ENCODE assay signal across 13 mouse cellular contexts in the genomic region with DNA sequence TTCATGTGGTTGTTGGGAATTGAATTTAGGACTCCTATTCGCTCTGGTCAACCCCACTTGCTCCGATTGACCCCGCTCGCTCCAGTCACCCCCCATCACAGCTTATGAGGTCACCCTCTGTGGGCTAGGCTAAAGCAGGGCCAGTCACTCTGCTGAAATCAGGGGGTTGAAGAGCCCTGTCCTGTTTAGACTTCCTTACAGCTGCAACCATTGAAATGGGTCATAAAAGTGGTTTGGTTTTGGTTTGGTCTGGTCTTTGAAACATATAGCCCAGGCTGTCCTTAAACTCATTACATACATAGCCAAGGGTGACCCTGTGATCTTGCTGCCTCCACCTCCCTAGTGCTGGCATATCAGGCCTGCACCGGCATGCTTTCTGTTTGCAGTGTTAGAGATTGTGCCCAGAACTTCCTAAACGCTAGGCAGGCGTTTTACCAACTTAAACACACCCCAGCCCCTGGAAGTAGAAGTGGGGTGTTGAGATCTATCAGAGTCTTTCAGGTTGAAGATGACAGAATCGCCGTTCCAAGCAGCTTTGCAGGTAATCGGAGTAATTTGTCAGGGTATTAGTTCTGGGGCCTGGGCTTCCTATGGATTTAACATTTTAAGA. TPM values are rescaled to one million over a fixed set of nuclear protein-coding genes. Genes with fewer than 3 reads are reported as not detected.
DNase-seq lines count a peak whose midpoint lies in the region; ATAC-seq and TF ChIP-seq lines count a peak whose summit lies in the region.
"Had no signal": no experiment of that assay in that cellular context is flagged by ENCODE, and none has a peak within 500 bp of the region (broad histone marks: within the 10 kb centered on the region; RNA-seq: fewer than 3 reads in every experiment).

No protein-coding gene starts in this region.

- 90% methylated on average over 10 of the region's 10 CpGs for WGBS in forebrain, embryonic 10.5 days
- WGBS in forebrain, postnatal 0 days, result 82% methylated on average over 10 of the region's 10 CpGs
- WGBS in kidney, embryonic 15.5 days, result 85% methylated on average over 10 of the region's 10 CpGs
- 81% methylated on average over 10 of the region's 10 CpGs for WGBS in liver, adult 2 months
- WGBS in embryonic facial prominence, embryonic 10.5 days, result 85% methylated on average over 10 of the region's 10 CpGs

- H3K4me1 ChIP-seq in forebrain, embryonic 10.5 days, result peaks cover 54% of the 10 kb centered on the region
- 0 out of 2 replicates have a peak, but pooled peaks cover 11% of the 10 kb centered on the region for H3K4me1 ChIP-seq in forebrain, postnatal 0 days (ENCODE audit: insufficient read depth)
- H3K4me1 ChIP-seq in kidney, embryonic 15.5 days, result peaks cover 49% of the 10 kb centered on the region
- H3K4me1 ChIP-seq in liver, adult 2 months (ENCODE audit: control insufficient read depth, insufficient read depth, low read length), result 0 out of 2 replicates have a peak, but pooled peaks cover 1% of the 10 kb centered on the region
- peaks cover 49% of the 10 kb centered on the region for H3K4me1 ChIP-seq in embryonic facial prominence, embryonic 10.5 days

- H3K79me2 ChIP-seq in liver, adult 2 months (ENCODE audit: control insufficient read depth, insufficient read depth, low read length), result 0 out of 2 replicates have a peak, but pooled peaks cover 2% of the 10 kb centered on the region

- H3K27ac ChIP-seq in forebrain, embryonic 10.5 days, result peak overlapping the region; percentile 37; the same call in 1 of the 2 replicates
- H3K27ac ChIP-seq in forebrain, postnatal 0 days (ENCODE audit: low read depth, low read length), result no peak overlapping the region
- H3K27ac ChIP-seq in kidney, embryonic 15.5 days, result peak overlapping the region; percentile 37; the same call in 1 of the 2 replicates
- H3K27ac ChIP-seq in liver, adult 2 months (replicated peaks; ENCODE audit: insufficient read depth, low read depth, low read length), result peak overlapping the region; percentile 40
- no peak overlapping the region for H3K27ac ChIP-seq in embryonic facial prominence, embryonic 10.5 days (replicated peaks)
- H3K27ac ChIP-seq: forebrain, embryonic 12.5 days had no signal

- no peak for TF ChIP-seq POLR2A in liver, adult 2 months (IDR thresholded peaks at IDR 0.05; ENCODE audit: extremely low read depth, insufficient read depth, low read length)

- no peak overlapping the region for H3K4me3 ChIP-seq in forebrain, embryonic 10.5 days
- H3K4me3 ChIP-seq in forebrain, postnatal 0 days (ENCODE audit: low read depth, low read length), result no peak overlapping the region
- no peak overlapping the region for H3K4me3 ChIP-seq in kidney, embryonic 15.5 days (replicated peaks)
- H3K4me3 ChIP-seq in liver, adult 2 months (ENCODE audit: insufficient read depth, low read depth, low read length), result no peak overlapping the region
- no peak overlapping the region for H3K4me3 ChIP-seq in embryonic facial prominence, embryonic 10.5 days
- H3K4me3 ChIP-seq: forebrain, embryonic 12.5 days had no signal

- ATAC-seq in forebrain, postnatal 0 days, result no peak
- ATAC-seq in kidney, embryonic 15.5 days (replicated peaks; ENCODE audit: low FRiP score), result no peak
- ATAC-seq: inflammation-experienced regulatory T-cells, adult 6 months; midbrain, embryonic 16.5 days had no signal

- no peak overlapping the region for H3K4me2 ChIP-seq in forebrain, postnatal 0 days (ENCODE audit: low read depth)
- no peak overlapping the region for H3K4me2 ChIP-seq in kidney, embryonic 15.5 days
- H3K4me2 ChIP-seq: forebrain, embryonic 12.5 days had no signal

- peaks cover 6% of the 10 kb centered on the region; the same call in 1 of the 2 replicates for H3K27me3 ChIP-seq in forebrain, embryonic 10.5 days (ENCODE audit: poor library complexity, severe bottlenecking)
- H3K27me3 ChIP-seq in forebrain, postnatal 0 days (ENCODE audit: insufficient read depth, low read length), result no peaks in the 10 kb centered on the region
- no peaks in the 10 kb centered on the region for H3K27me3 ChIP-seq in kidney, embryonic 15.5 days
- no peaks in the 10 kb centered on the region for H3K27me3 ChIP-seq in liver, adult 2 months (ENCODE audit: control insufficient read depth, insufficient read depth, low read length)
- no peaks in the 10 kb centered on the region for H3K27me3 ChIP-seq in embryonic facial prominence, embryonic 10.5 days (replicated peaks; ENCODE audit: low read depth, poor library complexity, severe bottlenecking)
- H3K27me3 ChIP-seq: forebrain, embryonic 12.5 days had no signal

- no peak for TF ChIP-seq CTCF in forebrain, postnatal 0 days (IDR thresholded peaks at IDR 0.05; ENCODE audit: low read depth)
- TF ChIP-seq CTCF in liver, adult 2 months (IDR thresholded peaks at IDR 0.05; ENCODE audit: low read depth, low read length), result no peak

- no peaks in the 10 kb centered on the region for H3K9me3 ChIP-seq in forebrain, embryonic 10.5 days
- H3K9me3 ChIP-seq in forebrain, postnatal 0 days (ENCODE audit: low read length), result no peaks in the 10 kb centered on the region
- H3K9me3 ChIP-seq in kidney, embryonic 15.5 days (replicated peaks), result no peaks in the 10 kb centered on the region
- no peaks in the 10 kb centered on the region for H3K9me3 ChIP-seq in embryonic facial prominence, embryonic 10.5 days
- H3K9me3 ChIP-seq: forebrain, embryonic 12.5 days had no signal

- H3K9ac ChIP-seq in forebrain, postnatal 0 days, result no peak overlapping the region
- no peak overlapping the region for H3K9ac ChIP-seq in kidney, embryonic 15.5 days
- no peak overlapping the region for H3K9ac ChIP-seq in liver, adult 2 months (ENCODE audit: low read depth, low read length)
- H3K9ac ChIP-seq: forebrain, embryonic 12.5 days had no signal

- H3K36me3 ChIP-seq in forebrain, embryonic 10.5 days (replicated peaks), result no peaks in the 10 kb centered on the region
- no peaks in the 10 kb centered on the region for H3K36me3 ChIP-seq in forebrain, postnatal 0 days (ENCODE audit: insufficient read depth)
- H3K36me3 ChIP-seq in kidney, embryonic 15.5 days, result no peaks in the 10 kb centered on the region
- H3K36me3 ChIP-seq in liver, adult 2 months (ENCODE audit: control insufficient read depth, insufficient read depth, low read length), result no peaks in the 10 kb centered on the region
- H3K36me3 ChIP-seq in embryonic facial prominence, embryonic 10.5 days (replicated peaks), result no peaks in the 10 kb centered on the region
- H3K36me3 ChIP-seq: forebrain, embryonic 12.5 days had no signal

- no peak for DNase-seq in forebrain, embryonic 10.5 days (ENCODE audit: extremely low spot score, low spot score)
- no peak for DNase-seq in forebrain, postnatal 0 days
- DNase-seq in kidney, postnatal 36 days, result no peak
- DNase-seq in c-Kit-negative CD71-positive TER-119-positive erythroid progenitor cells, embryonic 14.5 days (ENCODE audit: low read depth, low spot score), result peak; percentile 44
- DNase-seq in liver, adult 2 months (ENCODE audit: extremely low read depth, low read depth, low spot score), result no peak
- no peak for DNase-seq in embryonic facial prominence, embryonic 10.5 days (ENCODE audit: low spot score)
- no peak for DNase-seq in layer of hippocampus, adult 8-10 months (ENCODE audit: low spot score in 2 of 2)
- DNase-seq: embryo, embryonic 11 days; gastrocnemius, postnatal 10 days had no signal

RNA-seq across cellular contexts. Expression of gene Lyrm9, which starts 5.8 kb away (rescaled TPM):
- polyA plus RNA-seq in forebrain, embryonic 10.5 days (2016; fragmentation: Nextera tagmentation; extraction: Ambion mirVana), result 23.4 and 26.2 TPM in 2 replicates
- total RNA-seq in forebrain, postnatal 0 days (2014; rRNA removed), result 24.4 and 40.2 TPM in 2 replicates
- polyA plus RNA-seq in forebrain, postnatal 0 days (2015; fragmentation: Nextera tagmentation; extraction: Ambion mirVana), result 37.8 and 41.5 TPM in 2 replicates
- polyA plus RNA-seq in kidney, embryonic 15.5 days (2015; fragmentation: Nextera tagmentation; extraction: Ambion mirVana), result 22.5 and 25.5 TPM in 2 replicates
- 17.7 and 20.6 TPM in 2 replicates for total RNA-seq in liver, adult 2 months (2014; rRNA removed)
- polyA plus RNA-seq in liver, adult 2 months (2012; rRNA removed), result 13.6 and 15.2 TPM in 2 replicates
- polyA plus RNA-seq in embryonic facial prominence, embryonic 10.5 days (2016; fragmentation: Nextera tagmentation; extraction: Ambion mirVana), result 18.9 and 24.5 TPM in 2 replicates
- 10 to 100 TPM; 20.1 to 29.1 (median 23.5) TPM for total RNA-seq in layer of hippocampus, adult 8-10 months (2022)

Comparison
In these comparisons a context has a peak if more than half of its experiments do, and no peak if none do; other contexts are left out.
1. H3K27ac ChIP-seq: peak in forebrain, embryonic 10.5 days (single experiment), kidney, embryonic 15.5 days (single experiment) and liver, adult 2 months (single experiment); none in forebrain, postnatal 0 days (single experiment) and embryonic facial prominence, embryonic 10.5 days (single experiment).